Mouse (Mus musculus): Measurements from ENCODE around the gene Bnipl. TPM values are rescaled to one million over a fixed set of nuclear protein-coding genes. Genes with fewer than 3 reads are reported as not detected.
"Not testable (repeated sequence)": the region's sequence is repeated elsewhere in the genome, so short reads cannot be mapped to it uniquely, and the experiment has no call there.

The Bnipl gene
- polyA plus RNA-seq, 1 experiment from 2014 or later: not detected

GRCm38 (mm10) chr3:95228148-95228893 lies 22.7 kb downstream of the Bnipl start, which contains the start of gene Cdc42se1:
TSS of gene Cdc42se1 (plus strand) at chr3:95228732.
- Histone ChIP-seq H3K36me3 (replicated peaks) (peaks cover 32% of the 10 kb centered on the region), H3K4me1 (replicated peaks) (peaks cover 58% of the 10 kb centered on the region), H3K9ac (peak within 1 kb of the TSS; percentile 96), H3K9me3 (replicated peaks) (no peaks in the 10 kb centered on the region), H3K4me3 (replicated peaks) (peak within 1 kb of the TSS; percentile 82), H3K4me2 (peak within 1 kb of the TSS; percentile 97), H3K27ac (replicated peaks) (peak within 1 kb of the TSS; percentile 91), H3K27me3 (no peaks in the 10 kb centered on the region)
- under 1% methylated on average over 63 of the region's 64 CpGs for WGBS (ENCODE audit: insufficient replicate concordance)
- peak; percentile 89 for ATAC-seq (ENCODE audit: insufficient read depth)

- Histone ChIP-seq H3K9me3 (replicated peaks) (no peaks in the 10 kb centered on the region), H3K27ac (replicated peaks) (no peak overlapping the region), H3K36me3 (replicated peaks) (peaks cover 23% of the 10 kb centered on the region), H3K4me3 (replicated peaks) (peak overlapping the region; percentile 82), H3K4me1 (replicated peaks) (peaks cover 49% of the 10 kb centered on the region), H3K9ac (no peak overlapping the region), H3K4me2 (peak overlapping the region; percentile 97), H3K27me3 (no peaks in the 10 kb centered on the region)
- ATAC-seq (ENCODE audit: insufficient read depth): no peak
- 44% methylated on average over 1 of the region's 1 CpGs for WGBS (ENCODE audit: insufficient replicate concordance)
Observed at GRCm38 (mm10) chr3:95227214-95227613, 23.8 kb downstream of the Bnipl start.

- Histone ChIP-seq H3K9ac (no peak overlapping the region), H3K9me3 (replicated peaks) (no peaks in the 10 kb centered on the region), H3K4me2 (no peak overlapping the region), H3K27ac (replicated peaks) (no peak overlapping the region), H3K4me3 (replicated peaks) (no peak overlapping the region), H3K36me3 (replicated peaks) (peaks cover 15% of the 10 kb centered on the region; the same call in 1 of the 2 replicates), H3K27me3 (no peaks in the 10 kb centered on the region), H3K4me1 (replicated peaks) (peaks cover 20% of the 10 kb centered on the region)
- WGBS (ENCODE audit: insufficient replicate concordance): 67% methylated on average over 6 of the region's 6 CpGs
- ATAC-seq (ENCODE audit: insufficient read depth): no peak
Observed at GRCm38 (mm10) chr3:95224295-95224694, 26.7 kb downstream of the Bnipl start.

GRCm38 (mm10) chr3:95223041-95223440 lies 28.0 kb downstream of the Bnipl start:
- Histone ChIP-seq H3K4me1 (replicated peaks) (peaks cover 19% of the 10 kb centered on the region), H3K4me3 (replicated peaks) (no peak overlapping the region), H3K9me3 (replicated peaks) (no peaks in the 10 kb centered on the region), H3K9ac (no peak overlapping the region), H3K4me2 (no peak overlapping the region), H3K27me3 (no peaks in the 10 kb centered on the region), H3K27ac (replicated peaks) (no peak overlapping the region), H3K36me3 (replicated peaks) (peaks cover 15% of the 10 kb centered on the region; the same call in 1 of the 2 replicates)
- WGBS (ENCODE audit: insufficient replicate concordance): 85% methylated on average over 2 of the region's 2 CpGs
- ATAC-seq (ENCODE audit: insufficient read depth): no peak

GRCm38 (mm10) chr3:95218466-95219137 lies 32.4 kb downstream of the Bnipl start:
- 37% methylated on average over 6 of the region's 6 CpGs for WGBS (ENCODE audit: insufficient replicate concordance)
- peak overlapping the region; percentile 94 for H3K27ac ChIP-seq (replicated peaks)
- no peaks in the 10 kb centered on the region for H3K27me3 ChIP-seq
- H3K36me3 ChIP-seq (replicated peaks): peaks cover 33% of the 10 kb centered on the region
- H3K9ac ChIP-seq: peak overlapping the region; percentile 92
- peak overlapping the region; percentile 84 for H3K4me2 ChIP-seq
- H3K9me3 ChIP-seq (replicated peaks): no peaks in the 10 kb centered on the region
- peak overlapping the region; percentile 91 for H3K4me3 ChIP-seq (replicated peaks)
- H3K4me1 ChIP-seq (replicated peaks): peaks cover 35% of the 10 kb centered on the region
- ATAC-seq (ENCODE audit: insufficient read depth): no peak

GRCm38 (mm10) chr3:95217255-95218134 lies 33.5 kb downstream of the Bnipl start, which contains the start of gene Gabpb2:
TSS of gene Gabpb2 (minus strand) at chr3:95217916.
- Histone ChIP-seq H3K4me2 (peak within 1 kb of the TSS; percentile 84), H3K27ac (replicated peaks) (peak within 1 kb of the TSS; percentile 94), H3K9me3 (replicated peaks) (no peaks in the 10 kb centered on the region), H3K27me3 (no peaks in the 10 kb centered on the region), H3K4me3 (replicated peaks) (peak within 1 kb of the TSS; percentile 91), H3K9ac (peak within 1 kb of the TSS; percentile 92), H3K4me1 (replicated peaks) (peaks cover 41% of the 10 kb centered on the region), H3K36me3 (replicated peaks) (peaks cover 35% of the 10 kb centered on the region)
- ATAC-seq (ENCODE audit: insufficient read depth): peak; percentile 83
- under 1% methylated on average over 56 of the region's 56 CpGs for WGBS (ENCODE audit: insufficient replicate concordance)

- H3K9me3 ChIP-seq (replicated peaks): no peaks in the 10 kb centered on the region
- peak overlapping the region; percentile 92 for H3K9ac ChIP-seq
- no peaks in the 10 kb centered on the region for H3K27me3 ChIP-seq
- H3K4me2 ChIP-seq: peak overlapping the region; percentile 84
- WGBS (ENCODE audit: insufficient replicate concordance): 12% methylated on average over 4 of the region's 4 CpGs
- peak overlapping the region; percentile 94 for H3K27ac ChIP-seq (replicated peaks)
- peaks cover 44% of the 10 kb centered on the region for H3K4me1 ChIP-seq (replicated peaks)
- ATAC-seq (ENCODE audit: insufficient read depth): peak; percentile 3
- peaks cover 42% of the 10 kb centered on the region for H3K36me3 ChIP-seq (replicated peaks)
- H3K4me3 ChIP-seq (replicated peaks): peak overlapping the region; percentile 91
Observed at GRCm38 (mm10) chr3:95216655-95217254, 34.2 kb downstream of the Bnipl start.

GRCm38 (mm10) chr3:95213609-95213975 lies 37.4 kb downstream of the Bnipl start:
- Histone ChIP-seq H3K27ac (replicated peaks) (peak overlapping the region; percentile 75), H3K27me3 (no peaks in the 10 kb centered on the region), H3K36me3 (replicated peaks) (peaks cover 72% of the 10 kb centered on the region), H3K4me2 (no peak overlapping the region), H3K9me3 (replicated peaks) (no peaks in the 10 kb centered on the region), H3K4me1 (replicated peaks) (peaks cover 42% of the 10 kb centered on the region), H3K9ac (no peak overlapping the region), H3K4me3 (replicated peaks) (no peak overlapping the region)
- 83% methylated on average over 1 of the region's 1 CpGs for WGBS (ENCODE audit: insufficient replicate concordance)
- ATAC-seq (ENCODE audit: insufficient read depth): no peak

GRCm38 (mm10) chr3:95212889-95213608 lies 37.9 kb downstream of the Bnipl start:
- H3K27ac ChIP-seq (replicated peaks): 0 out of 2 replicates have a peak overlapping the region, but pooled peaks have one; percentile 14

GRCm38 (mm10) chr3:95210585-95210984 lies 40.4 kb downstream of the Bnipl start:
- Histone ChIP-seq H3K9me3 (replicated peaks) (no peaks in the 10 kb centered on the region), H3K27me3 (no peaks in the 10 kb centered on the region), H3K36me3 (replicated peaks) (peaks cover 92% of the 10 kb centered on the region), H3K4me1 (replicated peaks) (peaks cover 20% of the 10 kb centered on the region), H3K4me3 (replicated peaks) (no peak overlapping the region), H3K4me2 (no peak overlapping the region), H3K27ac (replicated peaks) (no peak overlapping the region), H3K9ac (no peak overlapping the region)
- ATAC-seq (ENCODE audit: insufficient read depth): no peak
- 79% methylated on average over 2 of the region's 2 CpGs for WGBS (ENCODE audit: insufficient replicate concordance)

More at GRCm38 (mm10) chr3:95212889-95213608, 37.9 kb downstream of the Bnipl start:
- not testable (repeated sequence) for H3K9me3 ChIP-seq (replicated peaks); H3K4me3 ChIP-seq (replicated peaks); H3K4me2 ChIP-seq; H3K9ac ChIP-seq; H3K27me3 ChIP-seq; ATAC-seq (ENCODE audit: insufficient read depth)
- WGBS (ENCODE audit: insufficient replicate concordance): 77% methylated on average over 9 of the region's 10 CpGs
- Histone ChIP-seq H3K36me3 (replicated peaks) (peaks cover 77% of the 10 kb centered on the region), H3K4me1 (replicated peaks) (peaks cover 36% of the 10 kb centered on the region)
